Mouse (Mus musculus) heart, postnatal 4 days (tissue): Measurements from ENCODE around the gene Kif13a. TPM values are rescaled to one million over a fixed set of nuclear protein-coding genes. Genes with fewer than 3 reads are reported as not detected.

Source experiments
- DNase-seq: peaks from one replicate; pipeline ENCODE4 v3.0.0; 2021
- total RNA-seq, 2 experiments: library from RNA; stranded (reverse); gene quantifications; 2 replicates each; pipeline ENCODE4 v1.2.3; 2021

The Kif13a gene
- total RNA-seq, 2 experiments from 2014 or later = 110 to 116 TPM

GRCm38 (mm10) chr13:46919797-46920196 lies 9.9 kb downstream of the Kif13a start:
- no peak for DNase-seq

- DNase-seq = peak; percentile 51
Measured at GRCm38 (mm10) chr13:46918509-46918908, 11.2 kb downstream of the Kif13a start.

GRCm38 (mm10) chr13:46911960-46912359 lies 17.7 kb downstream of the Kif13a start:
- no peak for DNase-seq

GRCm38 (mm10) chr13:46911018-46911419 lies 18.6 kb downstream of the Kif13a start:
- DNase-seq = peak; percentile 37

- DNase-seq = no peak
Measured at GRCm38 (mm10) chr13:46909946-46910345, 19.7 kb downstream of the Kif13a start.

- DNase-seq = peak; percentile 32
Measured at GRCm38 (mm10) chr13:46909005-46909565, 20.6 kb downstream of the Kif13a start.

- DNase-seq = no peak
Measured at GRCm38 (mm10) chr13:46908387-46908786, 21.3 kb downstream of the Kif13a start.

- DNase-seq = peak; percentile 35
Measured at GRCm38 (mm10) chr13:46907861-46908260, 21.8 kb downstream of the Kif13a start.

GRCm38 (mm10) chr13:46907115-46907514 lies 22.6 kb downstream of the Kif13a start:
- DNase-seq = no peak

GRCm38 (mm10) chr13:46905971-46906370 lies 23.7 kb downstream of the Kif13a start:
- DNase-seq = no peak

GRCm38 (mm10) chr13:46904982-46905621 lies 24.6 kb downstream of the Kif13a start:
- DNase-seq = no peak

GRCm38 (mm10) chr13:46902568-46903255 lies 27.0 kb downstream of the Kif13a start:
- DNase-seq = no peak

- no peak for DNase-seq
Measured at GRCm38 (mm10) chr13:46900870-46901555, 28.7 kb downstream of the Kif13a start.

- no peak for DNase-seq
Measured at GRCm38 (mm10) chr13:46898837-46899236, 30.8 kb downstream of the Kif13a start.

GRCm38 (mm10) chr13:46898411-46898810 lies 31.3 kb downstream of the Kif13a start:
- DNase-seq = no peak

GRCm38 (mm10) chr13:46892380-46892779 lies 37.3 kb downstream of the Kif13a start:
- no peak for DNase-seq

- DNase-seq = peak; percentile 48
Measured at GRCm38 (mm10) chr13:46888150-46888683, 41.5 kb downstream of the Kif13a start.

- DNase-seq = no peak
Measured at GRCm38 (mm10) chr13:46886497-46887261, 43.0 kb downstream of the Kif13a start.

GRCm38 (mm10) chr13:46885759-46886060 lies 44.0 kb downstream of the Kif13a start:
- no peak for DNase-seq

GRCm38 (mm10) chr13:46884898-46885758 lies 44.5 kb downstream of the Kif13a start:
- DNase-seq = peak; percentile 42

GRCm38 (mm10) chr13:46883976-46884375 lies 45.7 kb downstream of the Kif13a start:
- no peak for DNase-seq
